Mouse (Mus musculus) cortical plate, adult 2 months (tissue): ENCODE data around the gene Selenon. TPM values are rescaled to one million over a fixed set of nuclear protein-coding genes. Genes with fewer than 3 reads are reported as not detected.

ENCODE experiments used
- H3K27ac ChIP-seq: fragments of 200-500 bp; 2 replicates; pipeline ENCODE4 v1.5.1; 2012; ENCODE audit warnings: low read length, control low read depth, inconsistent platforms; ENCODE audit not compliant: insufficient read depth
- H3K4me1 ChIP-seq: fragments of 200-500 bp; 2 replicates; pipeline ENCODE4 v1.6.1; 2011; ENCODE audit warnings: low read length; ENCODE audit not compliant: control insufficient read depth, insufficient read depth
- H3K4me3 ChIP-seq: fragments of 200-500 bp; 2 replicates; pipeline ENCODE4 v1.5.1; 2011; ENCODE audit warnings: mild to moderate bottlenecking, low read length, control low read depth; ENCODE audit not compliant: insufficient read depth
- CTCF ChIP-seq: fragments of 200-500 bp; IDR thresholded peaks from 2 replicates; pipeline ENCODE4 v1.5.1; 2011; ENCODE audit warnings: mild to moderate bottlenecking, control low read depth, low read length; ENCODE audit not compliant: insufficient read depth; ENCODE audit errors: extremely low read depth
- POLR2A ChIP-seq: fragments of 200-500 bp; IDR thresholded peaks from 2 replicates; pipeline ENCODE4 v1.6.1; 2011; ENCODE audit warnings: mild to moderate bottlenecking, low read length, control low read depth; ENCODE audit not compliant: insufficient read depth; ENCODE audit errors: extremely low read depth
- polyA plus RNA-seq: library from polyadenylated mRNA; depleted of rRNA; stranded (reverse); fragments of >200 nt; gene quantifications from 2 replicates; pipeline ENCODE4 v1.2.3, GENCODE M21; 2012; rRNA removed

The Selenon gene
- polyA plus RNA-seq, result 19.0 and 20.4 TPM in 2 replicates

GRCm38 (mm10) chr4:134551494-134552316, at the start of gene Selenon:
TSS of gene Selenon (minus strand) at chr4:134552166.
- Histone ChIP-seq H3K27ac (no peak within 1 kb of the TSS), H3K4me3 (peak within 1 kb of the TSS; percentile 69), H3K4me1 (peaks cover 2% of the 10 kb centered on the region; the same call in 1 of the 2 replicates)
- TF ChIP-seq POLR2A (no peak), CTCF (no peak)

DNA sequence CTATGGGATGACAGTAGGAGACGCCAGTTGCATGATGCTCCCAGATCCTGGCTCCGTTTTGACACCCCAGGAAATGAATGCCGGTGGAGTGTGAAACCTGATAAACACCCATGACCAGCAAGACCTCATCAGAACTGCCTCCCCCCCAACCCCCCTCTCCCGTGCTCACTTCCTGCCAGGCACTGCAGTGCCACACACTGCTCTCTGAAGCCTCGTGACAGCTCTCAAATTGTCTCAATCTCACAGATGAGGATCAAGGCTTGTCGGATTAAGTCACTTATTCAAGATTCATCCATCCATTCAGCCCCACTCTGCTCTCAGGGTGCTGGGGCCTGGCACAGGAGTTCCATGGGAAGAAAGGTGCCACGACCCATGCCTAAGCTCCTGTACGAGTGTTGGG, 49.4 kb upstream of the Selenon start:
- H3K4me3 ChIP-seq, result no peak overlapping the region
- TF ChIP-seq CTCF, result no peak
- TF ChIP-seq POLR2A, result no peak
- H3K4me1 ChIP-seq, result peaks cover 7% of the 10 kb centered on the region
- H3K27ac ChIP-seq, result peak overlapping the region; percentile 18; the same call in 1 of the 2 replicates

DNA sequence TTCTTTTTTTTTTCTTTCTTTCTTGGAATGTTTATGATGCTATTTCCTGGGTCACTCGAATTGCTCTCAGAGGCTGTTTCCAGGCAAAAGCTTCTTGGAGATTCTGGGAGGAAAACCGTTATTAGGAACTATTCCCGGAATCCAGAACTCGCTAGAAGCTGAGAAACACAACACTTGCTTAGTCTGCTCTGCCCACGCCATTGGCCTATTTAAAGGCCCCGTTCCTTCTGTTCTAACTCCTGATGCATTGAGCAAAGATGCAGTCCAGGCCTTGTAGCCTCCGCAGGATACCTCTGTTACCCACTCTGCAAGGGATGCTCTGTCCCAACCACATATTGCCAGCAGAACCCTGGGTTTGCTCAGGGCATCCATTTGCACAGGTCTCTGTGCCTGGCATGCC, 48.8 kb upstream of the Selenon start:
- Histone ChIP-seq H3K27ac (0 out of 2 replicates have a peak overlapping the region, but pooled peaks have one; percentile 18), H3K4me1 (peaks cover 7% of the 10 kb centered on the region), H3K4me3 (no peak overlapping the region)
- TF ChIP-seq POLR2A (no peak), CTCF (no peak)

DNA sequence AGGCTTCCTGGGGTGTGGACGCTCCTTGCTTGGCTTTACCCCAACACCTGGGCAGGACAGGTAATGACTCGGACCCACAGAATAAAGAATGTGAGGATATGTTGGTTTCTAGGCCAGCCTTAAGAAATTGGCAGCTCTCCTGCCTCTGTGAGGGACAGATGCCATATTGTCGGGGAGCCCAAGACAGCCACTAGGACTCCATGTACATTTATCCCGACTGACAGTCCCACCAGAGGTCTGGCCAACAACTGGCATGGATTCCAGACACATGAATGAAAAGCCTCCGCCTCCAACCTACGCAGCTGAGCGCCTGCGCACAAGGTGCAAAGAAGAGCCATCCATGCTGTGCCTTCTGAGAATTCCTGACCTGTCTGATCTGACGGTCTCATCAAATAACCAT, 48.1 kb upstream of the Selenon start:
- peaks cover 7% of the 10 kb centered on the region for H3K4me1 ChIP-seq
- no peak overlapping the region for H3K27ac ChIP-seq
- TF ChIP-seq POLR2A, result no peak
- no peak for TF ChIP-seq CTCF
- H3K4me3 ChIP-seq, result no peak overlapping the region

DNA sequence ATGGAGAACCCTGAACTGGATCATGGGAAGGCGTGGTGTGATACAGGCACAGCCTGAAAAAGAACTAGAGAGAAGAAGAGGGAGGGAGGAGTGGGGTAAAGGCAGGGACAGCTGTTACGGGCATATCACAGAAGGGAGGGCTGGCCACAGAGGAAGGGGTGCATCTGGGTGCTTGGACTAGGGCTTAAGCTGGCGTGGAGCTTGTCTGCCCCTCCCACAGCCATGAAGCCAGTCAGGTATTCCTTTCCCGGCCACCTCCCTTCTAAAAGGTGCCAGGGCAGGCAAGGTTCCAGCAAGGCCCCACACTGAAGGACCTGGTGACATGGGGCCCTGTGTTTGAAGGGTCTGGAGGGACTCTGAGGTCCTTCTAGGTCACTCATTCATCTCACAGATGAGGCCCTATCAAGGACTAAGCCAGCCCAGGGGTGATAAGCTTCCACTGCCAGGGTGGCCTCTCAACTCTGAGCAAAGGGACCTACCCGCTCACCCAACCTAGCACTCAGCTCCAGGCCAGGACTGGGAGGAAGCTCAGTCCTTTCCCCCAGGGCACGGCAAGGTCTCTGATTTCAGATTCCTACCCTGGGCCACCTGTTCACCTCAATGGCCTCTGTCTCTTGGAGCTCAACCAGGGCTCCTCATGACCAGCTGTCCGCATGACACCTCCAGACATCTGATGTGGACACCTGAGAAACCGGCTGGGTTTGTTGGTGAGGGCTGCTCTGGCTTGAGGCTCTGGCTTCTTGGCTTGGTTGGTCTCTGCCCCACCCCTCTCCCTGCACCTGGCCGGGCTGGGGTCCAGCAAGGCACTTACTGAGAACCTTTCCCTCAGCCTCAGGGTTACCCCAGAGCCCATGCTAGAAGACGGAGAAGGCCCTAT, 45.1 kb upstream of the Selenon start:
- TF ChIP-seq POLR2A (no peak), CTCF (no peak)
- H3K4me3 ChIP-seq, result no peak overlapping the region
- no peak overlapping the region for H3K27ac ChIP-seq
- peaks cover 7% of the 10 kb centered on the region for H3K4me1 ChIP-seq

GRCm38 (mm10) chr4:134594731-134595439, 42.9 kb upstream of the Selenon start:
- H3K27ac ChIP-seq, result no peak overlapping the region
- H3K4me3 ChIP-seq, result no peak overlapping the region
- H3K4me1 ChIP-seq, result no peaks in the 10 kb centered on the region
- no peak for TF ChIP-seq POLR2A

GRCm38 (mm10) chr4:134592442-134592841, 40.5 kb upstream of the Selenon start:
- Histone ChIP-seq H3K27ac (no peak overlapping the region), H3K4me3 (no peak overlapping the region), H3K4me1 (no peaks in the 10 kb centered on the region)
- TF ChIP-seq CTCF (no peak), POLR2A (no peak)

DNA sequence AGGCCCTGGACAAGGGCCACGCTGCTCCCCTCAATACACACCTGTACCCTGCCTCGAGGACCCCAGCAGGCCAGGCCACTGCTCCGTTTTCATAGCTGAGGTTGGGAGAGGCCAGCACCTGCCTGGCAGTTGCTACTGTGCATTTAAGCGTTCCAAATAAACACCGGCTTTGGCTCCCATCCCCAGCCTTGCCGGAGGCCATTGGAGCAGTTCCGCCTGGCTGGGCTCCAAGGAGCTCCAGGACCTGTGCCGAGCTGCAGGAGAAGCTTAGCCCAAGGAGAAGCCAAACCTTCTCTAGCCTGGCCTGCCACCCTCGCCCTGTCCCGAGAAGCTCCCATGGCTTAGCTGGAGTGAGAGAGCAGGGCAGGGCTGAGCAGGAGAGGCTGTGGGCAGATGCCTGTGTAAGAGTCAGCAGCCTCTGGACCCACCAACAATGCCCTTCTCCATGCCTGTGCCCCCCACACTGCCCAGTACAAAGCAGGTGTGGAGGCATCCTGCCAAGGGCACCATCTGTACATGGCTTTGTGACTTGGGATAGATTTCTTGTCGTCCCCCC, 39.6 kb upstream of the Selenon start:
- TF ChIP-seq CTCF, result no peak
- TF ChIP-seq POLR2A, result no peak
- no peak overlapping the region for H3K27ac ChIP-seq
- no peak overlapping the region for H3K4me3 ChIP-seq
- no peaks in the 10 kb centered on the region for H3K4me1 ChIP-seq

- Histone ChIP-seq H3K4me3 (no peak overlapping the region), H3K4me1 (peaks cover 2% of the 10 kb centered on the region; the same call in 1 of the 2 replicates), H3K27ac (no peak overlapping the region)
- TF ChIP-seq POLR2A (no peak), CTCF (peak; percentile 43)
Observed at GRCm38 (mm10) chr4:134590227-134590926, 38.4 kb upstream of the Selenon start.
